Comparison of ENCODE assay signal across 13 mouse cellular contexts in genomic region chr8:86651416-86651815, GRCm38 (mm10). TPM values are rescaled to one million over a fixed set of nuclear protein-coding genes. Genes with fewer than 3 reads are reported as not detected.
DNase-seq lines count a peak whose midpoint lies in the region; ATAC-seq and TF ChIP-seq lines count a peak whose summit lies in the region.
"Had no signal": no experiment of that assay in that cellular context is flagged by ENCODE, and none has a peak within 500 bp of the region (broad histone marks: within the 10 kb centered on the region; RNA-seq: fewer than 3 reads in every experiment).

No protein-coding gene starts in this region.

- no peak overlapping the region for H3K4me3 ChIP-seq in kidney, embryonic 14.5 days (ENCODE audit: low read length)
- H3K4me3 ChIP-seq in stomach, postnatal 0 days (ENCODE audit: low read depth, low read length): no peak overlapping the region
- H3K4me3 ChIP-seq: heart, embryonic 13.5 days; limb, embryonic 13.5 days had no signal

- peaks cover 27% of the 10 kb centered on the region for H3K36me3 ChIP-seq in kidney, embryonic 14.5 days (ENCODE audit: control insufficient read depth, insufficient read depth, low read length)
- H3K36me3 ChIP-seq in stomach, postnatal 0 days (ENCODE audit: control insufficient read depth, insufficient read depth, low read length): 0 out of 2 replicates have a peak, but pooled peaks cover 3% of the 10 kb centered on the region

- no peaks in the 10 kb centered on the region for H3K9me3 ChIP-seq in kidney, embryonic 14.5 days (ENCODE audit: control insufficient read depth, low read length)
- no peaks in the 10 kb centered on the region for H3K9me3 ChIP-seq in stomach, postnatal 0 days (ENCODE audit: control insufficient read depth, low read length)
- H3K9me3 ChIP-seq: heart, embryonic 13.5 days; limb, embryonic 13.5 days had no signal

- WGBS in kidney, embryonic 14.5 days: 82% methylated on average over 5 of the region's 5 CpGs
- WGBS in stomach, postnatal 0 days: 64% methylated on average over 5 of the region's 5 CpGs

- no peak overlapping the region for H3K4me2 ChIP-seq in kidney, embryonic 14.5 days (replicated peaks; ENCODE audit: low read depth, low read length)
- H3K4me2 ChIP-seq in stomach, postnatal 0 days (replicated peaks; ENCODE audit: low read depth): no peak overlapping the region
- H3K4me2 ChIP-seq: heart, embryonic 13.5 days; limb, embryonic 13.5 days had no signal

- TF ChIP-seq EP300 in stomach, postnatal 0 days (optimal IDR thresholded peaks at IDR 0.05): no peak

- H3K27ac ChIP-seq in kidney, embryonic 14.5 days (ENCODE audit: low read depth, low read length): no peak overlapping the region
- H3K27ac ChIP-seq in stomach, postnatal 0 days (replicated peaks): no peak overlapping the region
- H3K27ac ChIP-seq: heart, embryonic 13.5 days; limb, embryonic 13.5 days had no signal

- no peak for TF ChIP-seq CTCF in stomach, postnatal 0 days (IDR thresholded peaks at IDR 0.05; ENCODE audit: low read depth)

- H3K9ac ChIP-seq in kidney, embryonic 14.5 days (ENCODE audit: low read depth, low read length): no peak overlapping the region
- peak overlapping the region; percentile 38; the same call in 1 of the 2 replicates for H3K9ac ChIP-seq in stomach, postnatal 0 days (ENCODE audit: low read length)
- H3K9ac ChIP-seq: heart, embryonic 13.5 days; limb, embryonic 13.5 days had no signal

- DNase-seq in kidney, postnatal 10 days: peak; percentile 11
- DNase-seq in frontal cortex, adult 2 months (ENCODE audit: extremely low spot score in 1 of 2, low spot score in 1 of 2): peak; percentile 82 to 85
- DNase-seq in left cerebral cortex, adult 18-20 months (ENCODE audit: low spot score in 2 of 2): peak; percentile 61 to 71
- no peak for DNase-seq in stomach, postnatal 0 days (ENCODE audit: low spot score)
- no peak for DNase-seq in lung, postnatal 4 days
- DNase-seq: kidney, adult 18-20 months; retina, postnatal 1 day; thymus, adult 18-20 months had no signal

- H3K4me1 ChIP-seq in kidney, embryonic 14.5 days (ENCODE audit: control insufficient read depth, insufficient read depth, low read length): no peaks in the 10 kb centered on the region
- H3K4me1 ChIP-seq in stomach, postnatal 0 days (replicated peaks; ENCODE audit: control insufficient read depth, insufficient read depth): no peaks in the 10 kb centered on the region
- H3K4me1 ChIP-seq: heart, embryonic 13.5 days; limb, embryonic 13.5 days had no signal

- no peak for ATAC-seq in kidney, embryonic 14.5 days (ENCODE audit: low FRiP score, low TSS enrichment)
- ATAC-seq in stomach, postnatal 0 days (ENCODE audit: low FRiP score, low TSS enrichment): no peak
- no peak for ATAC-seq in CD4-positive, CD25-positive, alpha-beta regulatory T cell, adult 4 months
- ATAC-seq: lung, postnatal 0 days had no signal

- no peaks in the 10 kb centered on the region for H3K27me3 ChIP-seq in kidney, embryonic 14.5 days (ENCODE audit: control insufficient read depth, insufficient read depth, low read length)
- H3K27me3 ChIP-seq in stomach, postnatal 0 days (ENCODE audit: control insufficient read depth, insufficient read depth, low read length): no peaks in the 10 kb centered on the region
- H3K27me3 ChIP-seq: heart, embryonic 13.5 days; limb, embryonic 13.5 days had no signal

RNA-seq across cellular contexts. Expression of gene Lonp2, which starts 27.6 kb away (rescaled TPM):
- polyA plus RNA-seq in kidney, embryonic 14.5 days (2014; fragmentation: Nextera tagmentation; extraction: Ambion mirVana): 38.0 and 54.8 TPM in 2 replicates
- polyA plus RNA-seq in frontal cortex, adult 2 months (2012; rRNA removed): 49.1 and 51.8 TPM in 2 replicates
- total RNA-seq in left cerebral cortex, adult 18-20 months (2021): 10 to 100 TPM; 76.2 to 80.4 TPM
- 36.2 and 38.4 TPM in 2 replicates for polyA plus RNA-seq in stomach, postnatal 0 days (2015; fragmentation: Nextera tagmentation; extraction: Ambion mirVana)
- polyA plus RNA-seq in CD4-positive, CD25-positive, alpha-beta regulatory T cell, adult 4 months (2017; shearing (Covaris generic)): 100 to 1,000 TPM in 1 of 2 experiments, 10 to 100 TPM in 1; 96.5 to 125 TPM

Comparison
In these comparisons a context has a peak if more than half of its experiments do, and no peak if none do; other contexts are left out.
1. DNase-seq: peak in kidney, postnatal 10 days (single experiment), frontal cortex, adult 2 months (2 of 2) and left cerebral cortex, adult 18-20 months (2 of 2); none in stomach, postnatal 0 days (single experiment) and lung, postnatal 4 days (0 of 2).